Mouse (Mus musculus): Measurements from ENCODE around the gene P2rx6.

GRCm38 (mm10) chr16:17564221-17564620, 2.5 kb downstream of the P2rx6 start:
- TF ChIP-seq CTCF (IDR thresholded peaks at IDR 0.05; ENCODE audit: borderline replicate concordance, insufficient read depth, low read depth, low read length) (no peak), POLR2A (IDR thresholded peaks at IDR 0.05; ENCODE audit: borderline replicate concordance, insufficient read depth, low read length) (no peak)

Measured in cerebellum, adult 2 months (tissue).